Mouse (Mus musculus) frontal cortex, postnatal 10 days (tissue): ENCODE measurements at regions not wholly inside any gene's neighbourhood (a gene's known extent, or its start where the extent isn't known, plus 50 kb on each side); places are given as distances from the start of the nearest gene placed in this dataset.

Experiments used
- DNase-seq, 2 experiments: peaks; one replicate each; pipeline ENCODE4 v3.0.0; 2022; ENCODE audit warnings: low spot score in 2 of 2, mixed read lengths in 1 of 2

DNA sequence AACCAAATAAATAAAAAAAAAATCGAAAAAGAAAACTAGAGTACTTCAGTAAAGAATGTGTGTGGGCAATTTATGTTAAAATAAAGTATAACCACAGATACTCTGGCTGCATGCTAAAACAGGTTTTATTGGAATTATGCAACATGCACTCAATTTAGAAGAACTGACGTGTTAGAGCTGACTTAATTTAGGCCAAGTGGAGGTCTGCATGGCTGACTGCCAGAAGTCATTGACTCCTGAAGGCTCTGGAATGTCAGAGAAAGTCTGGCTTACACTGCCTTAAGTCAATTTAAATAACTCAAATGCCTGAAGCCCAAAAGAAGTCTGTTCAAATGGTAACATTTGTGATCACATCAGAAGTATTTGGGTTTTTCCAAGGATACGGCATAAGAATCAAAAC is 198.1 kb upstream of the Gm10192 start:
- DNase-seq = no peak

DNA sequence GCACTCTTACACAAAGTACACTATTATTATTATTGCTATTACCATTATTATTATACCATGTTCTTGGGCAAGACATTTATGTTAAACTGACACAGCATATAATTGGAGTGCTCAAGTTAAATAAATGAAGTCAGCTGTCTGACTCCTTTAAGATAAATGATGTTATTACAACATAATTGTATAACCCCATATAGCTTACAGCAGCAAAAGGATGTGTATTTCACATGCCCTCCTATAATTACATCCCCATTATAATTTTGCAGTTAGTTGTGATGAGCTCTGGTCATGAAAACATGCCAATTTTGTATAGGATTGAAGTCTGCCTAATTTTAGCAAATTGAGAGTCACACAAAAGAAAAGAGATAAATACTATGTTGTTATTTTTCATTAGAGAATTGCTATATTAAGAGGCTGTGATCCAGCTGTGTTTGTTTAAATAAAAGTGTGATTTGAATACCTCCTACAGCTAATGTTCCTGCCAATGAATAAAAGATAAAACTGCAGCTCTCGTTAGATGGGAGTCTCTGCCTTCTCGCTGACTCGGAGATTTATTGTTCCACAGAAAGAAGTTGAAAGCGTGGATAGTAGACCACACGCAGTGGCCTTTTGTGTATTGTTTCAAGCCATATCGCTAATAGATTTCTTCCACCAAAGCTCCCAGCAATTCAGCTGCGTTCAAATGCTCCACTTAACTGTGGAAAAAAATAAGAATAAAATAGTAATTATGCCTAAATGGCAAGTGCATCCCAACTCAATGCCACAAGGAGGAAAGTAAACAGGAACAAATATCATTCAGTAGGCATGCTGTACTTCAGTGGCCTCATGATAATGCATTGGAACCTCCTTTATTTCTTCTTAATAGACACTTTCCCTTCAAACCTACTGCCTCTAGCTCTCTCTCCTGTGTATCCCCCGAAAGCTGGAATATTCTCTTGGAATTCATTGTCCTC is 194.9 kb upstream of the Gm10192 start:
- DNase-seq = no peak

DNA sequence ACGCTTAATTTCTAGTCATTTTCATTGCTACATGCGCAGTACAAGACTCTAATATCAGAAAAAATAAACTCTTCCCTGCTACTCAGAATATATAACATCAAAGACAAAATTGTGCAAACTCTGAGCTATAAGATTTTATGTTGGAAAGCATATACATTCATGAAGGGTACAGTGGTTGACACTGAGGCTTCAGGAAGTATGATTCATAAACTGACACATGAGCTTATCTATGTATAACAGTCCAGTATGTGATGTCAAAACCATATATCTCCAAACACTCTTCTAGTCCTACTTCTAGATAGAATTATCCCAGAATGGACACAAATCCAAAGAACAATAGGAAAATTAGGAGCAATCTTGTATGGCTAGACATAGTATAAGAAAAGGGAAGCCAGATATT is 177.5 kb upstream of the Gm10192 start:
- DNase-seq = no peak

DNA sequence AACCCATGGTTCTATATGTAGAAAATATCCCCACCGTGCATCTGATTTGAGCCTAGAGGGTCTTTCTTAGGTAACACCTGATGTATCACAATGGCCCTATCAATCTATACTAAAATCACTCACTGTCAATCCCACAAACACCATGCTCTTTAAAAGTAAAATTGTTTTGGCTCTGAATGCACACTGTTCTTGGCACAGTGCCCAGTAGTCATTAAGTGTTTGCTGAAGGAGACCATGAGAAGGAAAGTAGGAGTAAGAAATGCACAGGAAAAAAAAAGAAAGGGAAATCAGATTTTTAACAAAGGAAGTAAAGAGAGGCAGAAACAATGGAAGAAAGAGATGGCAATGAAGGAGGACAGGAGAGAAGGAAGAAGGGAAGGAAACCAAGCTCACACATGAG is 175.0 kb upstream of the Gm10192 start:
- no peak for DNase-seq

DNA sequence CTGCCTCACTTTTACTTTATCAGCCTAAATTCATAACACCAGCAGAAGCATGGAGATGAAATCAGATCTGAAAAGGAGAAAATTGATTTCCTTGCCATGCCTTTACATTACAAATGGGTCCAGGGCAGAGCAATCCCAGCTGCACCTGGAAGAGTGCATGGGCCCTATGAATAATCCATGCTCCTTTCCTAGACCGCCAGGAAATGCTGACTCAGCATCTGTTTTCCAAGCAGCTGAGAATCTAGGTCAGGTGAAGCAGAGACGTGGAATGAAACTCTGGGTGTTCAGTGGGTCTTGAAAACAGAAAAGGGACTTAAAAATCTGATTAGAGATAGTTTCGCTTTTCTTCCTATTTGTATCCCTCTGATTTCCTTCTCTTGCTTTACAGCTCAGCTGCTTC is 163.8 kb upstream of the Gm10192 start:
- DNase-seq = no peak

DNA sequence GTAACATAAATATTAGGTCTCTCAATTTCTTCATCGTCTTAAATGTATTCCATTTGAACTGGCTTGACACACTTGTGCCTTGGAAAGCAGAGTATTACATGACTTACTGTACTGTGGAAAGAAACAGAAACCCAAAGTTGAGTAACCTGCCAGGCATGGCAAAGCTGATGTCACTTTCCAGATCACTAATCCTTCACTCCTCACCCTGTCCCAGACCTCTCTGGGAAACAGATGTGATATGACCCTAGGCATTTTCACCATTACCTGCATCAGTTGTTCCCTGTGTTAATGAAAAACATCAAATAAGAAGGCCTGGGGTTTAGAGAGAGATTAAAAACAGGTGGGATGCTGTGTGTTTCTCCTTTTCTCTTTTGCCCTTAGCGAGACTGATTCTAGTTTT is 161.4 kb upstream of the Gm10192 start:
- DNase-seq = no peak

DNA sequence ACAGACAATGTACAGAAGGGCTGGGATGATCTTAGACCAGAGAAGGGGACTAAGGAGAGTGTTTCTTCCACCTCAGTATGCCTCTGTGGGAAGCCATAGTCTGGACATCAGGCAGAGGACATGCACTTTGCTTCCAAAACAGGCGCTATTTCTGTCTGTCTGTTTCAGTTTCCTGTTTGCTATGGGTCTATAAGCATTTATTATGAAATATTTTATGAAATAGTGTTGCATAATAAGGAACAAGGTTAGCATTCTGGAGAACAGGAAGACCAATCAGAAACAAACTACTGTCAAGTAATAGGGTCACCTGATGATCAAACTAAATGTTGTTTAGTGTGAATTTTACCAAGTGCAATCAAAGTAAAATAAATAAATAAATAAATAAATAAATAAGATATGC is 160.4 kb upstream of the Gm10192 start:
- DNase-seq = no peak
